Mouse (Mus musculus) bone marrow macrophage, adult 2 months (primary cell): Measurements from ENCODE around the gene Vti1b. TPM values are rescaled to one million over a fixed set of nuclear protein-coding genes. Genes with fewer than 3 reads are reported as not detected.

Experiments used
- H3K27ac ChIP-seq: 2 replicates; pipeline ENCODE4 v1.5.1; 2012; ENCODE audit warnings: low read depth, low read length; ENCODE audit not compliant: insufficient read depth
- H3K4me1 ChIP-seq: 2 replicates; pipeline ENCODE4 v1.6.1; 2012; ENCODE audit warnings: low read length; ENCODE audit not compliant: control insufficient read depth, insufficient read depth
- H3K4me3 ChIP-seq: 2 replicates; pipeline ENCODE4 v1.5.1; 2012; ENCODE audit warnings: mild to moderate bottlenecking, low read length, moderate library complexity; ENCODE audit not compliant: insufficient read depth
- CTCF ChIP-seq: IDR thresholded peaks from 2 replicates; pipeline ENCODE4 v1.5.1; 2012; ENCODE audit warnings: low read depth, mild to moderate bottlenecking, low read length, moderate library complexity
- POLR2A ChIP-seq: IDR thresholded peaks from 2 replicates; pipeline ENCODE4 v1.6.1; 2012; ENCODE audit warnings: mild to moderate bottlenecking, low read depth, low read length, borderline replicate concordance
- polyA plus RNA-seq: library from polyadenylated mRNA; stranded (reverse); fragments of >200 nt; gene quantifications from 2 replicates; pipeline ENCODE4 v1.2.4, GENCODE M21; 2012; ENCODE audit not compliant: missing spikeins, insufficient read depth, insufficient read length

The Vti1b gene
- 77.7 and 94.5 TPM in 2 replicates for polyA plus RNA-seq

DNA sequence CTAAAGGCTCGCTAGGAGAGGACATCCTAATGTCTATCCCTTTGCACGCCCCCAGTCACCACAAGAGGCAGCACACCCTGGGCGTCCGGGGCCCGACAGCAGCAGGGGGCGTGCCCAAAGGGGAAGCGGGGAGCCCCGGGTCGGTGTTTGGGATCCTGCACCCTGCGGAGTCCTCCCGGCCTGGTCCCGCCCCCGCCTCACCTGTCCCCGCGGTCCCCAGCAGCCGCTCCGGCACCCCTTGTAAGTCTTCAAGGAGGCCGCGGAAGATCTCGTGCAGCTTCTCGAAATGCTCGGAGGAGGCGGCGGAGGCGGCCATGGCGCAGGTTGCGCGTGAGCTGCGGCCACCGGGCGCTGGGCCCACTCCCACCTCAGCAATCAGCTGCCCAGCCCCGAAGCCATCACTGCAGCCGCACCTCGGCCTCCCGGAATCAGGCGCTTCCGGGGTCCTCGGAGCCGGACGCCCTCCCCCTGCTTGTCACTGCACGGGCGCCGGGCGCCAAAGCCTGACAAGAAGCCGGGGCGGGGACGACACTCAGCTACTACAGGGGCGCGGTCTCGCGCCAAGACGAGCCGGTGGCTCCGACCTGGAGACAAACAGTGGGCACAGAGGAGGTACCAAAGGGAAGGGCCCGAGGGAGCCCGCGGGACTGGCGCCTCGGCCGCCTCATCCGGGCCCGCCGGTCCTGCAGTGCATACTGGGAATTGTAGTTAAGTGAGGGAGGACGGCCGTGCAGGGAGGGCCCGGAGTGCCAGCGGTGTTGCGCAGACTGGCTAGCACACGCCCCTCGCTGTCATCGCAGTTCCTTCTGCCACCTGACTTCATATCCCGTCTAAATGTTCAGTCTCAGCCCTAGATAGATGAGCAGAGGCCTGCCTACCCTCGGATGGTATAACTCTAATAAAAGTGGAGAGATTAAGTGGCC, at the start of gene Vti1b:
Gene Vti1b, minus strand, starts transcription at position 649 of the 923 bp plus-strand sequence.
- Histone ChIP-seq H3K27ac (peak within 1 kb of the TSS; percentile 94), H3K4me1 (peaks cover 12% of the 10 kb centered on the region), H3K4me3 (peak within 1 kb of the TSS; percentile 97)
- TF ChIP-seq POLR2A (no peak), CTCF (no peak)

DNA sequence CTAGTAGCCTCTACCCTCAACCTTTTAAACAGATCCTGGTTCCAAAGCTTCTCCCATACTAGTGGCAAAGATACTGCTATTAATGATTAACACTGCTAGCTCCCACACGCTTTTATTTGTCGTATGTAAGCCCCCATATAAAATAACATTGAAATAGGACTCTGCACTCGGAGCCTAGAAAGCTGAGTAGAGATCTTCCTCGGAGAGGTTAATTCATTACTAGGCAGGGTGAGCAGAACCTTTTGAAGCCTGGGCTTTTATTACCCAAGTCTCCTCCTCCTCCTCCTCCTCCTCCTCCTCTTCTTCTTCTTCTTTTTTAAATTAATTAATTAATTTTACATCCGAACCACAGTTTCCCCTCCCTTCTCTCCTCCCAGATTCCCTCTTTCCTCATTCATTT, 45.0 kb upstream of the Vti1b start:
- Histone ChIP-seq H3K27ac (no peak overlapping the region), H3K4me3 (no peak overlapping the region), H3K4me1 (no peaks in the 10 kb centered on the region)
- TF ChIP-seq CTCF (no peak), POLR2A (no peak)

DNA sequence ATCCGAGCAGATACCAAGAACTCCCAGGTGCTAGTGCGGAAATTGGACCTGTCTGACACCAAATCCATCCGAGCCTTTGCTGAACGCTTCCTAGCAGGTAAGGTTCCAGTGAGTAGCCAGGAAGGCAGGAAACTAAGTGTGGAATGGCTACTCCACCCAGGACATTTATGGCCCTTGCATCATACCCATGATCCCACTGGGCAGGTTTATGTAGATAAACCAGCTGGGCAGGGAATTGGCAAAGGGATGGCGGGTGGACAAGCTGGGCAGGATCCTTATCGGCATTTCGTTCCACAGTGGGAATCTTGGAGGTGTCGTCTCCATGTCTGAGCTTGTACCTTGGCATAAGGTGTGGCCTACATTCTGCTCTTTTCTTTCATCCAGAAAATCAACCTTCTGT, 39.0 kb upstream of the Vti1b start:
- no peak for TF ChIP-seq POLR2A
- TF ChIP-seq CTCF, result no peak
- no peak overlapping the region for H3K27ac ChIP-seq
- peaks cover 5% of the 10 kb centered on the region; the same call in 1 of the 2 replicates for H3K4me1 ChIP-seq
- H3K4me3 ChIP-seq, result no peak overlapping the region

DNA sequence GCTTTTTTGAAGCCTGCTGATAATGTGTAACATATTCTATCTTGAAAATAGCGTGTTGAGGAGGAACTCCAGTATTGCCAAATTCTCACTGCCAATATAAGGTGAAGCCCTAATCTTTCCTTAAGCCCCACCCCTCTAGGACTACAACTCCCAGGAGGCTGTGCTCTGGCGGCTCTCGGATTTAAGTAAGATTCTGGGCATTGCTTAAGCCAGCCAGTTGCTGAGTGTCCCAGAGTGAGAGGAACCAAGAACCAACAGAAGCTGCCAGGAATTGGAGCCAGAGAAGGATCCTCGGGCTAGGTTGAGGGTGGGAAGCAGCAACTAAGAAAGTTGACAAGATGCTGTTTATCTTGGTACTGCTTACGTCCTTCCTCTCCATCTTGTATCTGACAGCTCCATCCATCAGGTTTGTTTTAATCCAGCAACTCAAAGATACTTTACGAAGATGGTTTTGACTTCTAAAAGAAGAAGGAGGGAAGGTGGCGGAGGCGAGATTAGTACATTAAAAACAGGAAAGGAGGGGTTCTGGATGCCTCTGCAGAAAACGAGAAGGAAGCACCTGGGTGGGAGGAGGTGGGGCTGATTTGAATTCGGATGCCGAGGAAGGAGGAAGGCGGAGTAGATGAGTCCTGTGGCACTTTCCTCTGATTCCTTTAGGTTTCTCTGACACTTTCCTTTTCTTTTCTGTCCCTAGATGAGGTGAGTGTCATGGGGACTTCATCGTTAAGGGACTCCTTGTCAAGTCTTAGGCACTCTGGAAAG, 36.4 kb upstream of the Vti1b start, which contains the start of gene Rdh12:
Gene Rdh12, plus strand, starts transcription at position 212 of the 762 bp plus-strand sequence.
- H3K4me1 ChIP-seq, result peaks cover 5% of the 10 kb centered on the region; the same call in 1 of the 2 replicates
- TF ChIP-seq POLR2A (no peak), CTCF (no peak)
- peak within 1 kb of the TSS; percentile 28 for H3K4me3 ChIP-seq
- H3K27ac ChIP-seq, result no peak within 1 kb of the TSS

DNA sequence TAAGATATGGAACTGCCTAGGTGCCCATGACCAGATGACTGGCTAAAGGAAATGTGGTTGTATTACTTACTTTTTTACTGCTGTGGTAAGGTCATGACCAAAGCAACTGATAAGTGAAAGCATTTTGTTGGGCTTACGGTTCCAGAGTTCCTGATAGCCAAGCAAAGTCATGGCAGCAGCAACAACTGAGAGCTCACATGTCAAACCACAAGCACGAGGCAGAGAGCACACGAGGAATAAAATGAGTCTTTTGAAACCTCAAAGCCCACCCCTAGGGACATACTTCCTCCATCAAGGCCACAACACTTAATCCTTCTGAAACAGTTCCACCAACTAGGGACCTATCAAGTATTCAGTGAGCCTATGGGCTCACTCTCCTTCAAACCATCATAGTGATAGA, 29.4 kb upstream of the Vti1b start:
- Histone ChIP-seq H3K4me3 (no peak overlapping the region), H3K4me1 (no peaks in the 10 kb centered on the region), H3K27ac (no peak overlapping the region)
- no peak for TF ChIP-seq POLR2A
- TF ChIP-seq CTCF, result no peak

DNA sequence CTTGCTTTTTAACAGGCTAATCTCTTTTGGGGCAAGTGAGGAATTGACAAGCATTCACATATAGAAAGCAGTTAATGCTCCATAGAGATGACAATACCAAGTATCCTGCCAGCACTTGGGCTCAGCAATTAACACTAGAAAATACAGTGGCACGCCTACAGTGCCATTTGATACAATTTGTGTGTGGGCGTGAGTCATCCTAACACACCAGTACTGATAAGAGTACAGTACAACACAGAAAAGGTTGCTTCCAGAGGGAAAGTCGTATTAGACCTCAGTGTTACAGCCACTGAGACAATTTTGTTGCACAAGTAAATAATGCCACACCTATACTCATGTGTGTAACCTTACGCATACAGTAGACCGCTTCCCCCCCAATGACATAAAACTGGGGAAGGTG, 24.6 kb upstream of the Vti1b start:
- Histone ChIP-seq H3K4me1 (no peaks in the 10 kb centered on the region), H3K27ac (no peak overlapping the region), H3K4me3 (no peak overlapping the region)
- TF ChIP-seq POLR2A (no peak), CTCF (no peak)

- Histone ChIP-seq H3K4me3 (no peak overlapping the region), H3K27ac (no peak overlapping the region), H3K4me1 (peaks cover 6% of the 10 kb centered on the region)
- peak; percentile 47; the same call in 1 of the 2 replicates for TF ChIP-seq CTCF
- no peak for TF ChIP-seq POLR2A
These were observed 21.0 kb upstream of the Vti1b start for GRCm38 (mm10) chr12:79193441-79193840.

GRCm38 (mm10) chr12:79192193-79192592, 19.7 kb upstream of the Vti1b start, which contains the start of gene Rdh11:
Rdh11 (minus strand) TSS chr12:79192293.
- no peak for TF ChIP-seq CTCF
- TF ChIP-seq POLR2A, result no peak
- peak within 1 kb of the TSS; percentile 71 for H3K4me3 ChIP-seq
- H3K27ac ChIP-seq, result peak within 1 kb of the TSS; percentile 21; the same call in 1 of the 2 replicates

DNA sequence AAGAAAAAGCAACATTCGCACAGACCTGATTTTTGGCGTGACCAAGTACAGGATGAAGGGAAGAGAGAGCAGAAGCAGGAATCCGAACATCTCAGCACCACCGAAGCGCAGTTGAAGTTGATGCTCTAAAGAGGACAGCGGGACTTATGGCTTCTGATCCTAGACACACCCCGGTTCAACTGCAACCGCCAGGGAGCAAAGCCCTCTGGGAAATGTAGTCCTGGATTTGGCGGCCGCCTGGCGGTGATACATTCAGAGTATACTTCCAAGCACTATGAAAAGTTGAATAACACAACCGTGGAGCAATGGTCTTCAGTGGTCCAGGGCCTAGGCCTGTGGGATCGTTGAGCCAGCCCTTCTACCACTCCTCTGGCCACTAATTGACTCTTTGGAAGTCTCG, 19.2 kb upstream of the Vti1b start:
- TF ChIP-seq POLR2A (no peak), CTCF (no peak)
- H3K4me3 ChIP-seq, result peak overlapping the region; percentile 71
- H3K4me1 ChIP-seq, result peaks cover 6% of the 10 kb centered on the region
- no peak overlapping the region for H3K27ac ChIP-seq

More at GRCm38 (mm10) chr12:79192193-79192592, 19.7 kb upstream of the Vti1b start, which contains the start of gene Rdh11:
- H3K4me1 ChIP-seq, result peaks cover 6% of the 10 kb centered on the region
